Mouse (Mus musculus): ENCODE measurements around the gene Abhd12b.

Abhd12b gene

DNA sequence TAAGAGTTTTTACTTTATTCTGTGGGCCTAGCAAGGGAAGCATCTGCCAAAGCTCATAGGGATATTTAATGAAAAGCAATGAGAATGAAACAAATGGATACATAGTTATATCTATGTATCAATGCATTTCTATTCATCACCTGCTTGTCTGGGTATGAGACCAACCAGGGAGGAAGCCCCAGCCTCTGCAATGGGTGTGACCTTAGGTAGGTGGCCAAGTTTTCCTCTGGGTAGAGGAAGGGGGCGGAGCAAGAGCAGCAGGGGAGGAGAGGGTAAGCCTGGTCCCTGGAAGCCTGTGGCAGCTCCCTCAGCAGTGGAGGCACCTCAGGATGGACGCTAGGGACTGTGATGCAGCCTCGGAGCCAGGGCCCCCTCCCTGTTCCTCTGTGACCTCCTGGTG lies at the start of gene Abhd12b:
Gene Abhd12b (plus strand): TSS at position 301 of the 400 bp plus-strand sequence.
- no peak for DNase-seq

DNA sequence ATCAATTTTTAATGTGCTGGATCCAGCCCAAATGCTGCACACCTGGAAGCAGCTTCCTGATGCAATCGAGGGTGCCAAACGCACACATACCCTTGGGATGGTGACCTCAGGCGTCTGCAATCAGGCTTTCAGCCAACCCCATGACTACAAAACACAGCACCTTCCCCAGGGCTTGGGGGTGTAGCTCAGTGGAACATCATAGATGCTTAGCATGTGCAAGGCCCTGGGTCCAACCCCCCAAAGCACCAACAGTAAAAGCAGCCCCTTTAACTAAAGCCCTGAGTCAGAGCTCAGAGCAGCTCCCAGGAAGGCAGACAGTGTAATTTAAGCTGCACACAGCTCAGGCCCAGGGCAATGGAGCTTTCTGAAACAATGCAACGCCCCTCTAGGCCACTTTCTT lies 49.7 kb upstream of the Abhd12b start:
- peak in 1 of 2 experiments; percentile 24 for DNase-seq

DNA sequence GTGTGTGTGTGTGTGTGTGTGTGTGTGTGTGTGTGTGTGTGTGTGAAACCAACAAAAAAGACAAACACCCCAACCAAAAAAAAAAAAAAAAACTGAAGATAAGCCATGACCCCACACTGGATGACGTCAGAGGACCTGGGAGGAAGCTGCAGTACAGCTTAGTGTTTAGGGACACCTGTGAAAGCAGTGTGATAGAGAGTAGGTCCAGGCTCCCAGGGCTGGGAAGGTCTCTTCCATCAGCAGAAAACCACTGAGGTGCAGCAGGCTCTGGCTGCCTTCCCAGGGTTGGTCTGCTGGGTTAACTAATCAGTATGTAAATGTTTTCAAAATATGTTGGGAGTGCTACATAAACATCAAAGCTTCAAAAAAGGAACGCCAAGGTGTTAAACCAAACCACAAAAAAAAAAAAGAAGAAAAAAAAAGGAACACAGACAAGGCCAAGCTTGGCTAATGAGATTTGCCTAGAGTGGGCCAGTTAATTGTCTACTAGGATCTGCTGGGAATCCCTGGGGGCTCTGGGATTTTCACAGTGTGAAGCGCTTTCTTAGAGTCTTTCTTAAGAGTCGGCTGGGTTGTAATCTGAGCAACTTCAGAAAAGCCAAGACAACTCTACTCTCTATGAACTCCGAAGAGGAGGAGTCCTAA lies 49.0 kb upstream of the Abhd12b start:
- DNase-seq: peak; percentile 64 to 68

DNA sequence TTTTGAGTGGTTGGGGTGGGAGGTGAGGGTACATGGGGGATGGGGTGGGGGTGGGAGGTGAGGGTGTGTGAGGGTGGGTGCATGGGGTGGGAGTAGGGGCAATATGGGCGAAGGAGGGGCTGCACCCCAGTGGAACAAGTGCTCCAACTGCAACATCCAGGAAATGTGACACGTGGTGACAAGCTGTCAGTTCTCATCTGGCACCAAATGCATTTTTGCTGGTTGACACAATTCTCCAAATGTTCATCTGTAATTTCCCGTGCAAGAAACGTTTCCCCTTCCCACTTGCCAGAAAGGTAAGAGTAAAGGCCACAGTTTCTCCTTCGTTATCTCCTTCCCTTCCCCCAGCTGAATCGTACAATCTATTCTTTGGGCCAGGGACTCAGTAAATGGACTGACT lies 48.1 kb upstream of the Abhd12b start:
- no peak for DNase-seq

DNA sequence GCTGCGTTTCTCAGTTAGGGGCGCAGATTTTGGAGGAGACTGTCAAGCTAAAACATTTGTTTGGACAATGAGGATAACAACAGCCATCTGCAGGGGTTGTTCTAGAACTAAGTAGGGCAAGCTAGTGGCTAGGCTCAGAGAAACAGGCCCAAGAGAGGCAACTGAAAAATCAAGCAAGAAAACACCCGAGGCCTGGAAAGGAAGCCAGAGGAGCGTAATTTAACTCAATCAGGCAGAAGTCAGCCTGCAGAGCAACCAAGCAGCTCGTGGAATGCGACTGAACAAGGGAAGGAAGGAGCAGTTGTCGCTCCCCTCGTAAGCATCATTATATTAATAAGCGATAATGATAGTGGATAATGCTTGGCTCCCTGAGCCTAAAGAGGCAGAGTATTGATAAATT lies 47.4 kb upstream of the Abhd12b start:
- no peak for DNase-seq

- no peak for DNase-seq
These were observed 45.8 kb upstream of the Abhd12b start for GRCm38 (mm10) chr12:70108104-70108503.

- DNase-seq: peak in 1 of 2 experiments; percentile 31
These were observed 44.0 kb upstream of the Abhd12b start for GRCm38 (mm10) chr12:70109921-70110320.

DNA sequence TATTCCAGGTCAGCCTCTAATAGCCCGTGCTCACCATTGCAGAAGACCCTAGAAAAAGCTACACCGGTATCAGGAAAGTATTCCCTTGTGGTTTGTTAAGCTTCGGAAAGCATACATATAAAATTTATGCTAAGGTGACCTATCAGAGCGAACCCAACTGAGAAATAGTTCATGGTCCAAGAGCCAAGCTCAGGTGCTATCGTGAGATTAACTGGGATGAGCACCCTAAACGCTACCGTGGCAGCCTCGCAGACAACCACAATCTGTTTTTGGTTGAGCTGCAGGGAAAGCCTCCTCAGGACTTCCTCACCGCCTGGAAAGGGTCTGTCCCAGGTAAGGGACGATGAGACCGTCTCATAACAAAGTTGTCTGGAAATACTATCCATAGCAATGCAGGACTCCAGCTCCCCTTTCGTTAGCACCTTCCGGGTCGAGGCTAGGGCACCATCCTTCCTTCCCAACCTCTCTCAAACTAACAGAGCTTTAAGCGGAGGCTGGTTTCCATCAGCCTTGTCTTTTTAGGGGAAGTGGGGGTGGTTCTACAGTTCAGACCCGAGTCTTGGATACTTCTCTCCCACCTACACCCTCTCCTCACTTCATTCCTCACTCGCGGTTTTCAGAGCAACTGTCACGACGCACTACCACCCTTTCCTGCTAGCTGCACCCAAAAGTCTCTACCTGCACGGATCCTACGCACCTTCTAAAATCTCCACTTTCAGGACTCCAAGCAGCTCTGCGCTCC lies 43.4 kb upstream of the Abhd12b start:
- DNase-seq: no peak

DNA sequence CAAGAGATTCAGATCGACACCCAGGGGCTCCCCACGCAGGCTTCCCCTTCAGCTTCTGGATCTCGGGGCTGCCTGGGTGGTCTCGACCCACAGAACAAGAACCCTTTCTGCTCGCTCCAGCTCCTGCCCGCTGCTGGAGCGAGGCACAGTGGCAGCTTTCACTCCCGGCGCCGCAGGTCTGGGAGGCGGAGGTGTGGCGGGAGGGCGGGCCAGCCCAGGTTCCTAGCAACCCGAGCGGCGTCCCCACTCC lies 42.9 kb upstream of the Abhd12b start:
- peak in 1 of 2 experiments; percentile 71 for DNase-seq

DNA sequence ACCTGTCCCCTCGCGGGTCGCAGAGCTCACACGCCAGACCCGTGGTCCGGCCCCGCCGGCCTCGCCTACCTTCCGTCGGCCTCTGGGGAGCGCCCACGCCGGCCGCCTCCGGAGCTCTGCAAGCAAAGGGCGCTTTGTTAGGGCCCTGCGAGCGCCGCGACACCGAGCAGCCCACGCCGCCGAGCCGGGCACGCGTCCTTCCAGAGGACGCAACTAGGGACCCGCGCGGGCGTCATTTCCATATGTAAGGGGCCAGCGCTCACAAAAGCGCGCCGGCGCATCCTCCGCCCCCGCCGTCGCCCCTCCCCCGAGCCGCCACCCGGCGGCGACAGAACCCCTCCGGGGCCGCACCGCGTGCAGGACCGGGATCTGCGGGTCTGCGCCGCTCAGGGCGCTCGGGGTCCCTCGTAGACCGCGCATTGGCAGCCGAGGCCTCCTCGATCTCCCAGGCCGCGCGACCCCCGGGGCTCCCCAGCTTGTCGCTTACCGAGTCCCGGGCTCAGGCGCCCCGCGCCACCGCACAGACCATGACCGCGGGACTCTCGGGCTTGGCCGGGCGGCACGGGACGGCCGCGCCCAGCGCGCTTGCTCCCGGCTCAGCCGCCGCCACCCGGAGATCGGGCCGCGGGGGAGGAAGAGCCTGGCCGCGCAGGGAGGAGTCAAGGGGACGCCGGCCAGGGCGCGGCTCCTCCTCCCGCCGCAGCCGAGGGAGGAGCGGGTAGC lies 42.4 kb upstream of the Abhd12b start:
- peak; percentile 72 to 85 for DNase-seq

DNA sequence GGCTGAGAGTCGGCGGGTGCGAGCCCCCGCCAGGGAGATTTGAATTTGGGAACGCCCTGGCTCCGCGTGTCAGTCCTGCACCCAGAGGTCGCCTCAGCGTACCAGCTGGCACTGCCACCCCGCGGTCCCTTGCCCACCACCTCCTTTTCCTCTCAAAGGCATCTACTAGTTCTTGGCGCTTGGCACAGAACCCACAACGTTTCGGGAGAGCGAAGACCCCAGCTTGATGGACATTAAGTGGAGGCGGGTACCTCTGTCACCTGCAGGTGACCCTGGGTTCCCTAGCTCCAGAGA lies 41.9 kb upstream of the Abhd12b start:
- no peak for DNase-seq

DNA sequence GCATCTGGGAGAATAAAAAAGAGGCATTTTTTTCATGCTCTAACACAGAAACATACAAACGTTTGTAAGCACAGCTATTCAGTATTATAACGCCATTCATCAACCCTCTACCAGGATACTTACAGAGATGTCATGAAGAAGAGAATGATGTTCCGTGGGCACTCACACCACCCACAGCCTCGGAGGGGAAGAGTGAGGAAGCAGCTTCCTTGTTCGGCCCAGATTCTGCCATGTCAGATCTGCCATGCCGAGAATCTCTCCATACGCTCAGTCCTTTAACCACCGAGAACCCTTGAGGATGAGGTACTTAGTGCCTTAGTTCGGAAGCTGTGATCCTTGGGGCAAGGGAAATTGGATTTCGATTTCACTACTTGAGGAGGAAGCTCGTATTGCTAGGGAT lies 40.6 kb upstream of the Abhd12b start, which contains the start of gene Nin:
Gene Nin (minus strand): TSS at position 367 of the 400 bp plus-strand sequence.
- DNase-seq: no peak

DNA sequence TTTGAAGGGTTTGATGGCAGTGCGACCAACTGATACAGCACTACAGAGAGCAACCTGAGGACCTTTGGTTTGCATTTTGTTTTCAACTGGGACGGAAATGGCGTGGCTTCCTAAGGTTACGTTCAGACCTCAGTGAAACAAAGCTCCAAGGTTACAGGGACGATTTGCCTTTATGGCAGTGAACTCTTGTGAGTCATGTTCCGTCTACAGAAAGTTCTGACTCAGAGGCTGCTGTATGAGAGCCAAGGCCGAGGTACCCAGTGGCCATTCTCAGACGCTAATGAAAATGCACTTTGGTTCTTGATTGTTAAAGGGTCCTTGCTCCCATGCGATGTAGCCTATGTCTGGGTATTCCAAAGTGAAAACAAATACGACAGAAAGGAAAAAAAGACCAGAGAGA lies 36.8 kb upstream of the Abhd12b start:
- no peak for DNase-seq

DNA sequence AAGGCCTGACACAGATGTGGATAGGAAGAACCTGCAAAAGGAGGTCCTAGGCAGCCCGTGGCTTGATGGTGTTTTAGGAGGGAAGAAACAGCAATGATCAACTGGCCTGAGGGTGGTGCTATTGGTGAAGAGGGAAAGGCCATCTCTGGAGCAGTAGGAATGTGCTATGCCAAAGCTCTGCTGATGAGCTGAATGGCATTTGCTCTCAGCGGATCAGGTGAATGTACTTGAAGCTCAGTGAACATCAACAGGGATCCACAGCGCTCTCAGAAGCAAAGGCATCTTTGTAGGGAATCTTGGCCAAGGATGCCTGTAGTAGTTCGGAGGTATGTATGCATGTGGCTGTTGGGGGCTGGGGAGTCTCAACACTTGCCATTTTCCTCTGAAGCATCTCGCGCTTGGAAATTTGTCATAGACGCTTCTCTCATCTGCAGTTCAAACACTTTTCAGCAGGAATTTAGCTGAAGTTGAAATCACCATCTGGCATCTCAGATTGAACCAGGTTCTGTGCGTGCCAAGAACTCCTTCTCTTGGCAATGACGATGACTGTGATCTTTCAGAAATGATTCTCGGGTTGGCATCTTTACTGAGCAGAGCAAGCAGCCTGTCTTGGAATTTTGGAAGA lies 35.1 kb upstream of the Abhd12b start:
- no peak for DNase-seq

- DNase-seq: no peak
These were observed 34.4 kb upstream of the Abhd12b start for GRCm38 (mm10) chr12:70119552-70119951.

DNA sequence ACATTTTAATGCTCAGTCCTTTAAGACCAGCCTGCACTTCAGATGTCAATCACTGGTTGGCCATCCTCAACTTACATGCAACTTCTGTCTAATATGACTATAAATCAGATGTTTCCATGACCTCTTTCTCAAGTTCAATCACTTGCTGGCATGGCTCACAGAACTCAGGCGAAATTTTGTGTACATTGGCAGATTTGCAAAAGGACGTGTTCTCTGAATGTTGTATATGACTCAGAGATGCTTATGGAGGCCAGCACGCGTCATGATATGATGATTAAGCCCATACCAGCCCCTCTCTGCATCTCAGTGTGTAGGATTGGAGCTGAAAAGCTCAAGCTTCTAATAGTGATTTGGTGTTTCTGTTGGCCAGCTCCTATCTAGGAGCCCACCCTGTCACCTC lies 27.3 kb upstream of the Abhd12b start:
- no peak for DNase-seq

- DNase-seq: peak in 1 of 2 experiments; percentile 27
These were observed 24.8 kb upstream of the Abhd12b start for GRCm38 (mm10) chr12:70129105-70129504.

- peak in 1 of 2 experiments; percentile 28 for DNase-seq
These were observed 22.8 kb upstream of the Abhd12b start for GRCm38 (mm10) chr12:70131042-70131675.

GRCm38 (mm10) chr12:70134627-70135235 lies 19.2 kb upstream of the Abhd12b start:
- DNase-seq: peak; percentile 41 to 66

DNA sequence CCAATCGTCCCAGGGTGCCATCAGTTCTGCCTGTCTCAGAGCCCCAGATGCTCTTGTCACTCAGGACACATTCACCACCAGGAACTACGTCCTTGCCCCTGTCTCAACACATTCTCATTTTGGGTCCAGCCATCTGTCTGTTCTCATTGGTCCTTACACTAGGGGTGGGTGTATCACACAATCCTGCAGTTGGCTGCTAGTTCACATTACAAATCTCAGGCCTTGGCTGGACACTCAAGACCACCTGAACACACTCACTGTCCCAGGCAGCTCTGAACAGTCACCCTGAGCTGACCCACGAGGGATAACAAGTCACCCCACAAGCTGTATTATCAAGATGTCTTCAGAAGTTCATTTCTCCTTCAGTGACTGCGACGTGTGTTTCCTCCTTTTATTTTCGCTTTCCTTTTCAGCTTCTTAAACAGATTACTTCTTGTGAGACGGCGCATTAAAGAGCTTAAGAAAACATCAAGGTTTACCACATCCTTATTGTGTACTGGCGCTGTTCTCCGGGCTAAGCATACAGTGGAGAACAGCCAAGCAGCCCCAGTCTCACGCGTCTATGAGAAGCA lies 17.7 kb upstream of the Abhd12b start:
- peak in 1 of 2 experiments; percentile 18 for DNase-seq

GRCm38 (mm10) chr12:70137095-70137494 lies 16.8 kb upstream of the Abhd12b start:
- no peak for DNase-seq

DNA sequence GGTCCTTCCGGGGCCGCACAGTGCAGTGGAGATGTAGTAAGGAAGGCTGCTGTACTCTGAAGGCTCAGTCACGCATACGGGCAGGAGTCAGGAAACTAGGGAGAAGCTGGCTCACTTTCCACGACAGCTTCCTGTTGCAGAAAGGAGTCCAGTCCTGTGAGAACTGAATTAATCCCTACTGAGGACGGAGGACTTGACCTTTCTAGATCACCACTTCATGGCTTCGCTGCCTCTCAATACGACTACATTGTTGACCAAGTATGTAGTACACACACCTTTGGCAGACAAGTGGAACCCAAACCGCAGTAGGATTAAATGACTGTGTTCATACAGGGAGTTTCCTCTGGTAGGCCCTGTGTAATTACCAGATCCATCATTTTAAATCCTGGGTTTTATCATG lies 16.3 kb upstream of the Abhd12b start:
- no peak for DNase-seq

Measured in kidney, postnatal 36 days (tissue).